Mouse (Mus musculus) liver, embryonic 14.5 days (tissue): ENCODE results near the gene Scaf8. TPM values are rescaled to one million over a fixed set of nuclear protein-coding genes. Genes with fewer than 3 reads are reported as not detected.
A peak's percentile ranks its signal among the peaks of the same experiment; 100 is the strongest.
"Not testable (repeated sequence)": the region's sequence is repeated elsewhere in the genome, so short reads cannot be mapped to it uniquely, and the experiment has no call there.

ENCODE experiments used
- ATAC-seq: fragments of 200-750 bp; cut with Nextera tagmentation; 2 replicates; pipeline ENCODE4 v1.8.0; 2017; ENCODE audit warnings: moderate number of reproducible peaks, mild to moderate bottlenecking, moderate library complexity; ENCODE audit not compliant: insufficient read depth
- DNase-seq, 3 experiments: peaks; one replicate each; pipeline ENCODE4 v3.0.0-alpha.2; 2012 to 2013; ENCODE audit warnings: low read depth in 3 of 3, low spot score in 3 of 3
- H3K27ac ChIP-seq: fragments of 300-500 bp; sonication (generic); 2 replicates; pipeline ENCODE4 v1.5.1; 2014; ENCODE audit warnings: moderate library complexity, mild to moderate bottlenecking, control low read depth, inconsistent platforms
- H3K27me3 ChIP-seq: fragments of 300-500 bp; sonication (generic); 2 replicates; pipeline ENCODE4 v1.6.1; 2014; ENCODE audit warnings: mild to moderate bottlenecking, low read length, moderate library complexity; ENCODE audit not compliant: control insufficient read depth, insufficient read depth
- H3K36me3 ChIP-seq: fragments of 300-500 bp; sonication (generic); replicated peaks from 2 replicates; pipeline ENCODE4 v1.6.1; 2014; ENCODE audit warnings: low read depth; ENCODE audit not compliant: control insufficient read depth, insufficient read depth
- H3K4me1 ChIP-seq, 2 experiments: fragments of 200-500 bp in 1 of 2; fragments of 300-500 bp in 1 of 2; sonication (generic) in 1 of 2; replicated peaks; 2 replicates each; pipeline ENCODE4 v1.6.1; 2012 to 2014; ENCODE audit warnings: antibody characterized with exemption in 1 of 2, inconsistent platforms in 1 of 2, low read length in 1 of 2; ENCODE audit not compliant: control insufficient read depth in 2 of 2, insufficient read depth in 2 of 2
- H3K4me2 ChIP-seq: fragments of 300-500 bp; sonication (generic); 2 replicates; pipeline ENCODE4 v1.6.1; 2014; ENCODE audit warnings: low read depth, mild to moderate bottlenecking, control low read depth, moderate library complexity
- H3K4me3 ChIP-seq, 2 experiments: fragments of 200-500 bp in 1 of 2; fragments of 300-500 bp in 1 of 2; sonication (generic) in 1 of 2; 2 replicates each; pipeline ENCODE4 v1.5.1; 2012 to 2014; ENCODE audit warnings: low read depth in 2 of 2, low read length in 2 of 2, mild to moderate bottlenecking in 2 of 2, control low read depth in 1 of 2, inconsistent platforms in 1 of 2, moderate library complexity in 1 of 2; ENCODE audit not compliant: insufficient read depth in 1 of 2
- H3K9ac ChIP-seq: fragments of 300-500 bp; sonication (generic); replicated peaks from 2 replicates; pipeline ENCODE4 v1.6.1; 2014; ENCODE audit warnings: mild to moderate bottlenecking, control low read depth, moderate library complexity
- H3K9me3 ChIP-seq: fragments of 300-500 bp; sonication (generic); 2 replicates; pipeline ENCODE4 v1.6.1; 2016; ENCODE audit warnings: low read length, mixed read lengths; ENCODE audit not compliant: control insufficient read depth
- CTCF ChIP-seq: IDR thresholded peaks from 2 replicates; pipeline ENCODE4 v1.5.1; 2016; ENCODE audit warnings: antibody characterized with exemption, low read depth, control low read depth
- EP300 ChIP-seq: IDR thresholded peaks from 2 replicates; pipeline ENCODE4 v1.6.1; 2016; ENCODE audit warnings: antibody characterized with exemption, low read depth
- WGBS: fragments of 180-500 bp; shearing (Covaris S2); extraction: QIAGEN DNeasy Blood & Tissue Kit; methylation state at CpG from one replicate; pipeline ENCODE4 v1.1.7; 2014; ENCODE audit not compliant: insufficient replicate concordance; 5-methylcytosine and 5-hydroxymethylcytosine counted together
- polyA plus RNA-seq, 2 experiments: library from polyadenylated mRNA; depleted of rRNA in 1 of 2; stranded (reverse) in 1 of 2; unstranded in 1 of 2; fragments of >200 nt; fragmentation: Nextera tagmentation in 1 of 2; extraction: Ambion mirVana in 1 of 2; gene quantifications; 2 replicates each; pipeline versions ENCODE4 v1.2.1 to v1.2.3; 2012 to 2014

Gene Scaf8
- polyA plus RNA-seq, 2 experiments: 8.2 to 10.1 TPM

DNA sequence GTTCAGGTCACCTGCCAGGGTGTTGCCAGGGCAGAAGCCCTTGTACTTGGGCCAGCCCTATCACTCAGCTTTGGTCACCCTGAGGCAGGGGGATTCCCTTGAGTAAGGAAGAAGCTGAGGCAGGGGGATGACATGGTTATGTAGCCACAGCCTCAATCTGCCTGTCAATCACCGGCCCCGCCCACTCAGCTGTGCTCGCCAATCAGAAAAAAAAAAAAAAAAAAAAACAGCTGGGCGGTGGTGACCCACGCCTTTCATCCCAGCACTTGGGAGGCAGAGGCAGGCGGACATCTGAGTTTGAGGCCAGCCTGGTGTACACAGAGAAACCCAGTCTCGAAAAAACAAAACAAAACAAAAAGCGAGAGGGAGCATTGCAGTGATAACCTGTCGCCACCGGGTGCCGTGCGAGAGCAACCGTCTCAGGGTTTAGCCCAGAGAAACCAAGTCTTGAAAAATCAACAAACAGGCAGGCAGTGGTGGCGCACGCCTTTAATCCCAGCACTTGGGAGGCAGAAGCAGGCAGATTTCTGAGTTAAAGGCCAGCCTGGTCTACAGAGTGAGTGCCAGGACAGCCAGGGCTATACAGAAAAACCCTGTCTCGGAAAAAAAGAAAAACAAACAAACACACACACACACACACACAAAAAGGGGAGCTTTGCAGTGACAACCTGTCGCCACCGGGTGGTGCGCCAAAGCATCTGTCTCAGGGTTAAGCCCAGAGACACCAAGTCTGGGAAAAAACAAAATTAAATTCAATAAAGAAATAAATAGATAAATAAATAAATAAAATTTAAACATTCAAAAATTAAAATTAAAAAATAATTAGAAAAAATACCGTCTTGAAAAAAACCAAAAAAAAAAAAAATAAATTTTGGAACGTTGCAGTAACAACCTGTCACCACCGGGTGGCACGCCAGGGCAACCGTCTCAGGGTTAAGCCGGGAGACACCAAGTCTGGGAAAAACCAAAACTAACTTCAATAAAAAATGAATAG, 31.7 kb upstream of the Scaf8 start:
- H3K4me2 ChIP-seq: peak overlapping the region; percentile 66
- TF ChIP-seq CTCF: peak; percentile 59
- H3K27ac ChIP-seq, DNase-seq, H3K27me3 ChIP-seq, H3K36me3 ChIP-seq, H3K9me3 ChIP-seq, H3K4me1 ChIP-seq: not testable (repeated sequence)
- peak overlapping the region; percentile 50 for H3K9ac ChIP-seq
- peak overlapping the region; percentile 62 to 73 for H3K4me3 ChIP-seq
- ATAC-seq: peak; percentile 25; the same call in 1 of the 2 replicates
- 2% methylated on average over 25 of the region's 25 CpGs for WGBS

- Histone ChIP-seq H3K4me3 (peak overlapping the region; percentile 69 to 73), H3K9ac (peak overlapping the region; percentile 74), H3K9me3 (no peaks in the 10 kb centered on the region), H3K27ac (peak overlapping the region; percentile 93), H3K36me3 (no peaks in the 10 kb centered on the region), H3K4me1 (peaks cover 0 to 7% of the 10 kb centered on the region in 2 experiments; a peak in 2 of 4 replicates), H3K27me3 (no peaks in the 10 kb centered on the region), H3K4me2 (peak overlapping the region; percentile 60)
- peak; percentile 76 for ATAC-seq
- DNase-seq: peak; percentile 70 to 86 (median 73)
- no peak for TF ChIP-seq CTCF
- under 1% methylated on average over 38 of the region's 40 CpGs for WGBS
Measured at GRCm38 (mm10) chr17:3083886-3084550, 30.8 kb upstream of the Scaf8 start.

DNA sequence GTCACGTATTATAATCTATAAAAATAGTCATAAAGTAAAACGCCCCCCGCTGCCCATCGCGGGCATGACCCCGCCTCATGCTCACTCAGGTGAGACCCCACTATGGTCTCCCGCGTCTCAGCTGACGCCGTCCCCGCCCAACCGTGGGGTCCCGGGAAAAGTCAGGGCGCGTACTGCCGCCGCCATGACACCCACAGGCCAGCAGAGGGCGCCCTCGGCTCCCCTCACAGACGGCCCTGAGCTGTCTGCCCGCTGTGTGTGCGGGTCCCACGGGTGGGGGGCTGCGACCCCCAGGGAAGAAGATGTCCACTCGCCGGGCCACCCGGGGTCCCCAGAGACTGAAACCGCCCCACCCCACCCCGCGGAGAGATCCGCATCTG, 30.2 kb upstream of the Scaf8 start:
- Histone ChIP-seq H3K4me2 (peak overlapping the region; percentile 60), H3K9me3 (no peaks in the 10 kb centered on the region), H3K36me3 (no peaks in the 10 kb centered on the region), H3K27ac (peak overlapping the region; percentile 93), H3K27me3 (no peaks in the 10 kb centered on the region), H3K4me3 (peak overlapping the region; percentile 69 to 73), H3K9ac (peak overlapping the region; percentile 74), H3K4me1 (peaks cover 0 to 7% of the 10 kb centered on the region in 2 experiments; a peak in 2 of 4 replicates)
- DNase-seq (no peak), ATAC-seq (peak; percentile 46)
- WGBS: under 1% methylated on average over 30 of the region's 31 CpGs
- TF ChIP-seq CTCF (peak; percentile 91), EP300 (no peak)

DNA sequence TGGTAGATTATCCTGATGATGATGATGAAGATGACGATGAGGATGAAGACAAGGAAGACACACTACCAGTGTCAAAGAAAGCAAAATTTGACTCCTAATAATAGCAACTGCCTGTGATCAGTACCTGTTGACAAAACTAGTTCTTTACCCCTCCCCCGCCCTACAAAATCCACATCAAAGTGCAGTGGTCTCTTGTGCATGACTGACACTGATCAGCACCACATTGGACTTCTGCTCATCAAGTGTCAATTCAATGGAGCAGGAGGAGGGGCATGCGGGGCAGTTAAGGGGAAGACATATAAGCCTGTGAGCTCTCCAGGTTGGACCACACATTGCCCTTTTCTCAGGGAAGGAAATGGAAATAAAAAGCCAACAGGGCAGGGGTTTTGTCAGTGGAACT, 29.6 kb upstream of the Scaf8 start:
- DNase-seq: no peak
- ATAC-seq: no peak
- no peaks in the 10 kb centered on the region for H3K27me3 ChIP-seq
- no peaks in the 10 kb centered on the region for H3K36me3 ChIP-seq
- no peaks in the 10 kb centered on the region for H3K9me3 ChIP-seq
- TF ChIP-seq CTCF (no peak), EP300 (no peak)
- 58% methylated on average over 3 of the region's 3 CpGs for WGBS
- no peak overlapping the region for H3K27ac ChIP-seq
- peak overlapping the region; percentile 60 for H3K4me2 ChIP-seq
- no peak overlapping the region for H3K9ac ChIP-seq
- H3K4me3 ChIP-seq: no peak overlapping the region; a peak in 2 of 4 replicates
- H3K4me1 ChIP-seq: peaks cover 0 to 7% of the 10 kb centered on the region in 2 experiments; a peak in 2 of 4 replicates

- H3K4me3 ChIP-seq: no peak overlapping the region
- H3K9ac ChIP-seq: no peak overlapping the region
- TF ChIP-seq CTCF (no peak), EP300 (no peak)
- no peak overlapping the region for H3K27ac ChIP-seq
- no peaks in the 10 kb centered on the region for H3K9me3 ChIP-seq
- no peaks in the 10 kb centered on the region for H3K36me3 ChIP-seq
- DNase-seq (no peak), ATAC-seq (no peak)
- H3K27me3 ChIP-seq: no peaks in the 10 kb centered on the region
- no peak overlapping the region for H3K4me2 ChIP-seq
- H3K4me1 ChIP-seq: no peaks in the 10 kb centered on the region
- WGBS: 24% methylated on average over 4 of the region's 4 CpGs
Measured at GRCm38 (mm10) chr17:3092682-3093081, 22.1 kb upstream of the Scaf8 start.

GRCm38 (mm10) chr17:3099273-3099672, 15.5 kb upstream of the Scaf8 start:
- not testable (repeated sequence) for H3K9ac ChIP-seq, H3K27me3 ChIP-seq, H3K4me1 ChIP-seq, H3K36me3 ChIP-seq, DNase-seq, H3K4me3 ChIP-seq, ATAC-seq, H3K4me2 ChIP-seq, H3K27ac ChIP-seq, H3K9me3 ChIP-seq
- WGBS: 40% methylated on average over 1 of the region's 1 CpGs
